Mouse (Mus musculus): ENCODE measurements around the gene Becn1. TPM values are rescaled to one million over a fixed set of nuclear protein-coding genes. Genes with fewer than 3 reads are reported as not detected.

The Becn1 gene
- total RNA-seq, 2 experiments from 2014 or later, result 217 to 238 TPM

DNA sequence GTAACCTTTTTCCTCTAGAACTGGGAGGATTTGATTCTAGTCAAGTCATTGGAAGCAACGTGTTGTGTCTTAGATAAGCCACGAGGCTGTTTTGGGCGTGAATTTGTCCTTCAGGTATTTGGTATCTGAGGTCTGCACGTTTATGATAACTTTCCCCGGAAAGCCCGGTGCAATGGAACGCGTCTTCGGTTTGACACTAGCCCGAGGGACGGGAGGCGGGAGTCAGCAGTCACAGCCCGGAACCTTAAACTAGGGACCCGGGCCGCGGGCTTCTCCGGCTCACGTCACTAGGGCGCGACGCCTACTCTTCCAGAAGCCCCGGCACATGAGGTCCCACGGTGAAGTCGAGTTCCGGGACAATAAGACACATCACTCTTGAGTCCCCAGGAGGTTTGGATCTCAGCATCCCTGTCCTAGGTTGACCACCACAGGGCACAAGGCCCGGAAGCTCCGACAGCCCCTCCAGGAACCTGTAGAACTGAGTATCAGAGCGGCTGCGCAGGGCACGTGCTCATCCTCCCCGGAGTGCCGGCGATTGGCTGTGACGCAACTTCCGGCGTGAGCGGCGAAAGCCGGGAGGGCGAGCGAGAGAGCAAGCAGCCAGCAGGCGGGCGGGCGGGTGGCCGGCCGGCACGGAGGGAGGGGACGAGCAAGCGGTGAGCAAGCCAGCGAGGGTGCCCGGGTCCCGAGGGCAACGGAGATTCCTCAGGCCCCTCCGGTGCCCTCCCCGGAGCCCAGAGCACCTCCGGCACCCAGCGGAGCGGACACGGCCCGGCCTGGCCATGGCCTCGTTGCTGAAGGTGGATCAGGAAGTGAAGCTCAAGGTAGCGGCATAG lies 13.8 kb upstream of the Becn1 start, which contains the start of gene Psme3:
TSS of gene Psme3 (plus strand) at position 549 of the 836 bp plus-strand sequence.
- peak; percentile 93 to 94 for DNase-seq

GRCm38 (mm10) chr11:101315082-101315650 lies 13.1 kb upstream of the Becn1 start:
- DNase-seq, result no peak

DNA sequence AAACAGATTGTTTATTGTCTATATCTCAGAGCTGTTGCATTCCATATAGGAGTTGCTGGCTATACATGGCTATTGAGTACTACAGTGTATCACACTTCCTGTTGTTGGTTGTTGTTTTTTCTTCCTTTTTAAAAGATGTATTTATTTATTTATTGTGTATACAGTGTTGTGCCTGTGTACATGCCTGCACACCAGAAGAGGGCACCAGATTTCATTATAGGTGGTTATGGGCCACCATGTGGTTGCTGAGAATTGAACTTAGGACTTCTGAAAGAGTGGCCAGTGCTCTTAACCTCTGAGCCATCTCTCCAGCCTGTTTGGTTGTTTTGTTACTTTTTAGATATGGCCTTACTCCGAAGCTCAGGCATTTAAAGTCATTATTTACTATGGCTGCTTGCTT lies 12.5 kb upstream of the Becn1 start:
- DNase-seq, result no peak

- DNase-seq, result no peak
Observed at GRCm38 (mm10) chr11:101312150-101312549, 10.1 kb upstream of the Becn1 start.

- no peak for DNase-seq
Observed at GRCm38 (mm10) chr11:101311083-101311482, 9.0 kb upstream of the Becn1 start.

DNA sequence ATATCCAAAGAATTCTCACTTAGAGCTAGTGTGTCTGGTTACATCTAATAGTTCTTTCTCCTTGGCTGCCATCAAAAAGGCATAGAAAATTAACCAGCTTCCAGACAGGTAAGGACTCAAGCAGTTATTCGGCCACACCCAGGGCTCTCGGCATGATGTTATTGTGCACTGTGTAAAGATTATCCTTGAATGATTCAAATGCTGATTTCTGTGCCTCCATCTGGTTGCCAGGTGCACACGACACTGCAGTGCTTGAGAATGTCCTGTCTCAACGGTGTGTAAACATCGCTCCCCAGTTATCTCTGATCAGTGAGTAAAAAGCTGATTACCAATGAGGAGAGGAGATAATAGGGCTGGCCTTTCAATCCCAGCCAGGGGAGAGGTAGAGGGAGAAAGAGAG lies 5.7 kb upstream of the Becn1 start:
- no peak for DNase-seq

DNA sequence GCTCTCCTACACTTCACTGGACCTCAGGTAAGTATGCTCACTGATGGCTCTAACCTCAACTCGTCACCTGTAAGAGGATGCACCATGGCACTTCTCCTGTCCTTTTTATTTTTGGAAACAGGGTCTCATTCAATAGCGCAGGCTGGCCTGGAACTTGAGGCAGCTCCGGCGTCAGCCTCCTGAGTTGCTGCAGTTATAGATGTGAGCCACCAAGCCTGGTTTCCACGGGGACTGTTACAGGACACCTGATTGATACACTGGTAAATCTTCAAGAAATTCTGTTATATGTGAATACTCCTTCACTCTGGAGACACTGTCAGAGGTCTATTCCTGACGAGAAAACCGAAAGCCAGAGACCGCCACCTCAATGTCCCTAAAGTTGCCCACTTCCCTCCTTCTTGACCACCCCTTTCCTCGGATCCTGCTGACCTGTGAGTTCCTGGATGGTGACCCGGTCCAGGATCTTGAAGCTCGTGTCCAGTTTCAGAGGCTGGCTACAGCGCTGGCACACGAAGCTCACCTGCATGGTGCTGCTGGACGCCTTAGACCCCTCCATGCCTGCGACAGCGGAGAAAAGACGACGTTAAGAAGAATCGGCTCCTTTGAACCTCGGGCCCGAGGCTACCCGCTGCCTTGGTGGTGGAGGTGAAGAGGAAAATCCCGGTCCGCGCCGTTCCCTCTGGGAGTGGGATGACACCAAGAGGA lies 635 bp downstream of the Becn1 start:
- DNase-seq, result no peak

DNA sequence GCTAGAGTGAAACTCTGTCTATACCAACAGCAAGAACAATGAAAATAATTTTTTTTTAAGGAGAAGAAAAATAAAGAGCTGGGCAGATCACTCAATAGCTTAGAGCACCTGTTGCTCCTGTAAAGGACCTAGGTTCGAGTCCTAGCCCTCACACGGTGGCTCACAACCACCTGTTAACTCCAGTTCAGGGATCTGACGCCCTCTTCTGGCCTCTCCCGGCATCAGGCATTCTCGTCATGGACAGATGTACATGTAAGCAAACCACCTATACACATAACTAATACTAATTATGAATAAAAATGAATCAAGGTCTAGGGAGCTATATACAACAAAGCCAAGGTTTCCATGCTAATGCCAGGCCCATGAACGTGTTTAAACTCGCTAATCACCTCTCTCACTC lies 1.2 kb downstream of the Becn1 start:
- DNase-seq, result no peak

DNA sequence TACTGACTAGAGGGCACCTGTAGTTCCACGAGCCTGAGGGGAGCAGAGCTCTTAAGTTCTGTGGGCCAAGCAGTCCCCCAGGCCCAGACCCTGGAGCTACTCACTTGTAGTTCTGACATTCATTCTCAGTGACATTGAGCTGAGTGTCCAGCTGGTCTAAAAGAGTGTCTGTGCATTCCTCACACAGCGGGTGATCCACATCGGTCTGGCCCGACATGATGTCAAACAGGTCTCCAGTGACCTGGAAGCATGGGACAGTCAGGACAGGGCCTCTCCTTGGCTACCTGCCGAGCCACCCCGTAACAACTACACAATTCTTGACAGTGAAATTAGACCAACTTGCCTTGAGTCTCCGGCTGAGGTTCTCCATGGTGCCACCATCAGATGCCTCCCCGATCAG lies 6.9 kb downstream of the Becn1 start:
- DNase-seq, result no peak

- no peak for DNase-seq
Observed at GRCm38 (mm10) chr11:101291231-101291630, 10.9 kb downstream of the Becn1 start.

DNA sequence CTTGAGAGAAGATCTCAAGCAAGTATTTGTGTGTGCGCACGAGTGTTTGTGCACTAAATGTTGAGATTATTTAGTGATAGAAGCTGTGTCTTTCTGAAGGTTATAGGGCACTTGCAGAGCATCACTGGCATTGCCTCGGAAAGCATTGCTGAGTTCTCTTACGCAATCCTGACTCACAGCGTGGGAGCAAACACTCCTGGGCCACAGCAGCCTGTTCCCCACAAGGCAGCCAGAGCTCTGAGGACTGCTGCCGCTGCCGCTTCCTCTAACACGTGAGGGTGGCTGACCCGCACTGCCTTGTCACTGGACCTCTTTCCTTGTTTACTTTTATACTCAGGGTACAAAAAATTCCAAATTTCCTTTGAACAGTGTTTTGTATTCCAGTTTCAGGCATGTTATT lies 14.8 kb downstream of the Becn1 start:
- no peak for DNase-seq

GRCm38 (mm10) chr11:101283805-101284204 lies 18.3 kb downstream of the Becn1 start:
- no peak for DNase-seq

DNA sequence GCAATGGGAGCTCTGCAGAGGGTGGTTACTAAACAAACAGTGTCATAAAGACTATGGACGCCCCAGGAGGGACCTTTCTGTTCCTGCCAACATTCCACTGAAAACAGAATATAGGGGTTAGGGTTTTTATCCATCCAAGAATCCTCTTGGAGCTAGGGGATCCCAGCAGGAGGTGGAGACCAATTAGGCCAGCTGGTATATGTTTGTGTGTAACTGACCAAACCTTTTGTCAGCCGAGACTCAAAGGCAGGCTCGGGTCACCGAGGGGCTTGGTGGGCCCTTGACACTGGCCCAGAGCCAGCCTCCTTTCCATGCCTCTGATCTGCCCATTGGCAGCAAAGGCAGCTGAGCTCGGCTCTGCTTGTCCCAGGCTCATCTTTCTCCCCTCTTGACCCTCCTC lies 19.2 kb downstream of the Becn1 start:
- DNase-seq, result no peak

GRCm38 (mm10) chr11:101280837-101281236 lies 21.2 kb downstream of the Becn1 start:
- DNase-seq, result no peak

- DNase-seq, result no peak
Observed at GRCm38 (mm10) chr11:101279193-101279569, 22.9 kb downstream of the Becn1 start.

GRCm38 (mm10) chr11:101278223-101279192 lies 23.6 kb downstream of the Becn1 start, which contains the start of the genes Cntd1 and Coa3:
Gene Cntd1, plus strand, starts transcription at chr11:101279012.
Gene Coa3, minus strand, starts transcription at chr11:101279114.
- DNase-seq, result peak; percentile 81 to 84

DNA sequence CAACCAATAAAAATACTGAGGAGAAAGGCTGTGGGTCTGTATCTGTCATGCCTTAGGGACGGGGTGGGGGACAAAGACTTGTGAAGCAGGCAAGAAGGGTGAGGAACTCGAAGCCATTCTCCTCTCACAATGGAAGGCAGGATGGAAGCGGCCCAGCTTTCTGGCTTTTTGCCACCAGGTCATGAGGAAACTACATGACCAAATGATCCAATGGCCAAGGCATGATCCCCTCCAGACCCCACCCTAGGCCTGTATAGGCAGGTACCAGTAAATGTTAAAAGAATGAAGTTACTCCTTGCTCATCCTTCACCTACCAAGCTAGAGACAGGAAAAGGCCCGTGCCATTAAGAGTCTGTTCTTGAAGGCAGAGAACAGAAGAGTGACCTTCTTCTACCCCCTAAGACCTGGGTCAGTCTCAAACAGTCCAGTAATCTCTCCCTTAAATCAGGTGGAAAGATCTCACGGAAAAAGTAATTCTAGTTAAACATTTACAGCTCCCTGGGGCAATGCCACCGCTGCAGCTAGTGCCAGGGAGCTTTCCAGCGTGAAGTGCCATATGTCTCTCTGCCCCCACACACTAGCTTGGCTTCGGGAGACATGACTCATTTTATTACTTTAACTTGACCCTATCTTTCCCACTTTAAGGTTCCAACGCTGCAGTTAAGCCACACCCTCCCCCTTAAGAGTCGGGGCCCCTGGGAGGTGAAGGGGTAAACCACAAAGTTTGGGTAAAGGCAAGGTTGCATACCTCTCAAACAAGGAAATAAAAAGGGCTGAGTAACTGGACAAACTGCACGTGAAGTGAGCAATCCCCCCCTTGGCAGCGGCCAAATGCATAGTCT lies 24.5 kb downstream of the Becn1 start:
- DNase-seq, result peak in 1 of 2 experiments; percentile 30

DNA sequence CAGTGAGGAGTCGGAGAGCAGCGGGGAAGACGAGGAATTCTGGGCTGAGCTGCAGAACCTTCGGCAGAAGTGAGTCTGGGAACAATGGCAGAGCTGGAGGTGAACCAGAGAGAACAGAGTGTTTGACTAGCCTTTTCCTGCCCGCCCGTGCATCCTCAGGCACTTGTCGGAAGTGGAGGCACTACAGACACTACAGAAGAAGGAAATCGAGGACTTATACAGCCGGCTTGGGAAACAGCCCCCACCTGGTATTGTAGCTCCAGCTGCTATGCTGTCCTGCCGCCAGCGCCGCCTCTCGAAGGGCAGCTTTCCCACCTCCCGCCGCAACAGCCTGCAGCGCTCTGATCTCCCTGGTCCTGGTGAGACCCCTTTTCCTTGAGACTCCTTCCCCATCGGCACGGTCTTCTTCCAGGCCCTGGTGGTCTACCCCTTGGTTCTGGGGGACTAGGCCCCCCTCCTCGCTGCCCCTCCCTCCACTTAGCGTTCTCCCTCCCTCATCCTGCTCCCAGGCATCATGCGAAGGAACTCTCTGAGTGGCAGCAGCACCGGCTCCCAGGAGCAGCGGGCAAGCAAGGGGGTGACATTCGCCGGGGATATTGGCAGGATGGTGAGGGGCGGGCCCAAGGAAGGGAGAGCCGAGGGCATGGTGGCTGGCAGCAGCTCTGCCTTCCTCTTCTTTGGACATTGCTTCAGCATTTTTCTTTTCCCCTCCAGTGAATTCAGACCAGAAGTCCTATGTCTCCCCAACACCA lies 25.6 kb downstream of the Becn1 start:
- no peak for DNase-seq

- no peak for DNase-seq
Observed at GRCm38 (mm10) chr11:101275309-101275708, 26.8 kb downstream of the Becn1 start.

DNA sequence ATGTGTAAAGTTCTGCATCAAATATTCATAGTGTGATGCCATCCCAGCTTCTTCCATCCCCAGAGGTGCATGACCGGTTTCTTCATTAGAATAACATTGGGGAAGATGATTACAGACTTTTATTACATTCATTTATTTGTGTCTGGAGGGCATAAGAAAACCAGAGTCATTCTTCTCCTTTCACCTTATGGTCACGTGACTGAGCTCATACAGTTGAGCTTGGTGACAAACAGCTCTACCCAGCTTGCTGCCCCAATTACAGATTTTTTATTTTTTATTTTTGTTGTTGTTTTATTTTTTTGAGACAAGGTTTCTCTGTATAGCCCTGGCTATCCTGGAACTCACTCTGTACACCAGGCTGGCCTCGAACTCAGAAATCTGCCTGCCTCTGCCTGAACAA lies 29.6 kb downstream of the Becn1 start:
- DNase-seq, result no peak
